Mouse (Mus musculus) forebrain, embryonic 14.5 days (tissue): ENCODE results near the gene Dlg2. TPM values are rescaled to one million over a fixed set of nuclear protein-coding genes. Genes with fewer than 3 reads are reported as not detected.

Source experiments
- ATAC-seq: fragments of 200-750 bp; cut with Nextera tagmentation; 2 replicates; pipeline ENCODE4 v1.8.0; 2017; ENCODE audit warnings: mild to moderate bottlenecking, moderate library complexity
- DNase-seq: peaks from one replicate; pipeline ENCODE4 v3.0.0-alpha.2; 2015; ENCODE audit warnings: low spot score
- H3K27ac ChIP-seq: fragments of 300-500 bp; sonication (generic); 2 replicates; pipeline ENCODE4 v1.5.1; 2014; ENCODE audit warnings: low read depth, mild to moderate bottlenecking, control low read depth, low read length, moderate library complexity
- H3K27me3 ChIP-seq: fragments of 300-500 bp; sonication (generic); replicated peaks from 2 replicates; pipeline ENCODE4 v1.6.1; 2014; ENCODE audit warnings: low read length, control low read depth, mixed read lengths; ENCODE audit not compliant: control insufficient read depth, insufficient read depth
- H3K36me3 ChIP-seq: fragments of 300-500 bp; sonication (generic); 2 replicates; pipeline ENCODE4 v1.6.1; 2014; ENCODE audit warnings: low read length, control low read depth; ENCODE audit not compliant: control insufficient read depth, insufficient read depth
- H3K4me1 ChIP-seq: fragments of 300-500 bp; sonication (generic); 2 replicates; pipeline ENCODE4 v1.6.1; 2014; ENCODE audit warnings: antibody characterized with exemption, low read length, control low read depth; ENCODE audit not compliant: control insufficient read depth, insufficient read depth
- H3K4me2 ChIP-seq: fragments of 300-500 bp; sonication (generic); 2 replicates; pipeline ENCODE4 v1.6.1; 2014; ENCODE audit warnings: mild to moderate bottlenecking, control low read depth, low read length
- H3K4me3 ChIP-seq: fragments of 300-500 bp; sonication (generic); 2 replicates; pipeline ENCODE4 v1.5.1; 2014; ENCODE audit warnings: low read depth, low read length, control low read depth
- H3K9ac ChIP-seq: fragments of 300-500 bp; sonication (generic); 2 replicates; pipeline ENCODE4 v1.6.1; 2014; ENCODE audit warnings: mild to moderate bottlenecking, low read length, control low read depth, moderate library complexity
- H3K9me3 ChIP-seq: fragments of 300-500 bp; sonication (generic); replicated peaks from 2 replicates; pipeline ENCODE4 v1.6.1; 2016; ENCODE audit warnings: low read length, control low read depth, mixed read lengths; ENCODE audit not compliant: control insufficient read depth
- WGBS: fragments of 180-500 bp; shearing (Covaris S2); extraction: QIAGEN DNeasy Blood & Tissue Kit; methylation state at CpG from one replicate; pipeline ENCODE4 v1.1.7; 2014; 5-methylcytosine and 5-hydroxymethylcytosine counted together
- polyA plus RNA-seq: library from polyadenylated mRNA; unstranded; fragments of >200 nt; fragmentation: Nextera tagmentation; extraction: Ambion mirVana; gene quantifications from 2 replicates; pipeline ENCODE4 v1.2.1, GENCODE M21; 2014

The Dlg2 gene
- polyA plus RNA-seq, 1 experiment from 2014 or later = 17.9 TPM

DNA sequence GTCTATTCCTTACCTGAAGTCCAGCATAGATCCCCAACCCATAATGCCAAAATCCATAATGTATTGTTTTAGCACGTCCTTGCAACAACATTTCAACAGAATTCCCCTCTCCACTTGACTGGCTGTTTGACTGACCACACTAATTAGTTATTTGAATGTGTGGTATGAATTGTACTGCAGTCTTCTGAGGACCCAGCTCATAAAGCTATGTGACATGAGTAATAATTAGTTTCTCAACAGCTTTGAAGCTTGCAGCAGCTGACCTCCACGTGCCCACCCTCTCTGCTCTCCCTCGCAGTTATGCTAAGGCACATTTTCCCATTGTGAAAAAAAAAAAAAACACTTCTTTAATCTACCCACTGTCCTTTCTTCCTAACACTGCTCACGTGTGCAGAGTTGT, 1590.4 kb downstream of the Dlg2 start:
- 52% methylated on average over 4 of the region's 4 CpGs for WGBS
- H3K9me3 ChIP-seq = no peaks in the 10 kb centered on the region
- H3K27ac ChIP-seq = no peak overlapping the region
- no peak overlapping the region for H3K4me2 ChIP-seq
- H3K27me3 ChIP-seq = no peaks in the 10 kb centered on the region
- H3K4me3 ChIP-seq = no peak overlapping the region
- no peaks in the 10 kb centered on the region for H3K4me1 ChIP-seq
- H3K9ac ChIP-seq = no peak overlapping the region
- H3K36me3 ChIP-seq = no peaks in the 10 kb centered on the region
- ATAC-seq (peak; percentile 52; the same call in 1 of the 2 replicates), DNase-seq (no peak)

DNA sequence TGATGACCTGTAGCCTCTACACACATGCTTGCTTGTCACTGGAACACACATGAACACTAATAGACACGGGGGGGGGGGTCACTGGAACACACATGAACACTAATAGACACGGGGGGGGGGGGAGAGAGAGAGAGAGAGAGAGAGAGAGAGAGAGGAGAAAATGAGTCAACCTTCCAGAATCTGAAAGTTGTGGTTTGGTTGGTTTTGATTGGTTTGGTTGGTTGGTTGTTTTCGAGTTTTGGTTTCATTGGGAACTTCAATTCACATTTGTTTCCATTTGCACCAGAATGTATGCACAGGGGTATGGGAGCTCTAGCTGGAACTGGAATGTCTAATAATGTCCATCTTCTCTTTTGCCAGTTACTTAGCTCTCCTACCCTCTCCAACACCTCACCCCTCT, 1611.0 kb downstream of the Dlg2 start:
- 60% methylated on average over 2 of the region's 3 CpGs for WGBS

DNA sequence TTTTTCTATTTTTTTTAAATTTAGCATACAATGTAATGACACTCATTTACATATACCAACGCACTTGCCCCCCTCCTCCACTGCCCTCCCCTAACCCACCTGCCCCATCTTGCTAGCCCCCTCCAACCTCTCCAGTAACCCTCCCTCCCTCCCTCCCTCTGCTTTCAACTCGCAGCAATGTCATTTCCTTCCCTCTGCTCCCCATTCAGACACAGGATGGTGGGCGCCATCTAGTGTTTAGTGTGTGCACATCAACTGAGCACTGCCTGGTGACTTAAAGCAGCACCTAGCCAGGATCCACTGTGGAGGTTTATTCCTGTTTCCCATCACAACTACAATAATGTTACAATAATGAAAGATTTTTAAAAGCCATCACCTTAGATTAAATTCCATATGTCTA, 1617.4 kb downstream of the Dlg2 start:
- no peak overlapping the region for H3K27ac ChIP-seq
- no peaks in the 10 kb centered on the region for H3K4me1 ChIP-seq
- no peaks in the 10 kb centered on the region for H3K9me3 ChIP-seq
- no peaks in the 10 kb centered on the region for H3K27me3 ChIP-seq
- no peak overlapping the region for H3K9ac ChIP-seq
- no peak overlapping the region for H3K4me2 ChIP-seq
- DNase-seq (peak; percentile 89), ATAC-seq (peak; percentile 90)
- H3K36me3 ChIP-seq = no peaks in the 10 kb centered on the region
- 0% methylated on average over 3 of the region's 3 CpGs for WGBS
- H3K4me3 ChIP-seq = no peak overlapping the region

More for the DNA sequence above, 1611.0 kb downstream of the Dlg2 start:
- H3K9me3 ChIP-seq = no peaks in the 10 kb centered on the region
- H3K4me1 ChIP-seq = no peaks in the 10 kb centered on the region
- DNase-seq = no peak
- H3K27me3 ChIP-seq = no peaks in the 10 kb centered on the region
- H3K36me3 ChIP-seq = no peaks in the 10 kb centered on the region
- no peak overlapping the region for H3K4me3 ChIP-seq
- no peak overlapping the region for H3K9ac ChIP-seq
- H3K27ac ChIP-seq = no peak overlapping the region
- ATAC-seq = no peak
- no peak overlapping the region for H3K4me2 ChIP-seq

DNA sequence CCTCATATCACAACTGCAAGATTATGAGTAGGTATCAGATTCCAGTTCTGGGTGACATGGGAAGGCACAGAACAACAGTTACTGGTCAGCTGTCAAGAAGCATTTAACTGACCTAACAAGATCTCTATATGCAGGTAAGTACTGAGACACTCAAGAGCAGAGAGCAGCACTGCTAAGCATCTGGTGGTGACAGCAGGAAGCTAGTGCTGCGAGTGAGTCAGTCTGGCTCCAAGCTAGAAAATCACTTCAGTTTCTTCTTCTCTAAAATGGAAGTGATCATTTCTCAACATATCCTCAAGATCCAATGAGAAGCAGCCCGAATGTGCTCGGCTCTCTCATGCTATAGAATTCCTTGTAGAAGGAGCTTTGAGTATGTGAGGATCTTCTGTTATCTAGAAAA, 1618.7 kb downstream of the Dlg2 start:
- Histone ChIP-seq H3K36me3 (no peaks in the 10 kb centered on the region), H3K4me3 (no peak overlapping the region), H3K4me2 (no peak overlapping the region), H3K27me3 (no peaks in the 10 kb centered on the region), H3K4me1 (no peaks in the 10 kb centered on the region), H3K9me3 (no peaks in the 10 kb centered on the region), H3K9ac (no peak overlapping the region), H3K27ac (no peak overlapping the region)
- no peak for DNase-seq
- no peak for ATAC-seq
- WGBS = 71% methylated on average over 3 of the region's 3 CpGs

DNA sequence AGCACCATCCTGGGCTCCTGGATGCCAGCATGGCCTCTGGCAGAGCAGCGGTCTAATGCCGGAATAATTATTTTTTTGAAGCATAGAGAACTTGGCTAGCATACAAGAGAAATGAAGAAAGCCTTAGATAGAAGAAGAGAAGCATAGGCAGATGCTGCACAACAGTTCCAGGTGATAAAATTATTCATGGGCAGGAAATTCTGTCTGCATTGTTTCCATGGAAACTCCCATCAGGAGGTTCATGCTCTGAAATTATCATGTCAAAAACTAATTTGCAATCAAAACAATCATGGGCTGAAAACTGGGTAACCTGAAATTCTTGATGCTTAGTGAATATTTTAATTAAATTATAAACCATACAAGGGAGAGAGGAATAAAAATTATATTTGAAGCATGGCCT, 1624.4 kb downstream of the Dlg2 start:
- Histone ChIP-seq H3K4me3 (no peak overlapping the region), H3K27ac (peak overlapping the region; percentile 14; the same call in 1 of the 2 replicates), H3K4me1 (no peaks in the 10 kb centered on the region), H3K9me3 (no peaks in the 10 kb centered on the region), H3K9ac (no peak overlapping the region), H3K27me3 (no peaks in the 10 kb centered on the region), H3K4me2 (no peak overlapping the region), H3K36me3 (no peaks in the 10 kb centered on the region)
- ATAC-seq (no peak), DNase-seq (peak; percentile 57)
- WGBS = 79% methylated on average over 2 of the region's 2 CpGs

DNA sequence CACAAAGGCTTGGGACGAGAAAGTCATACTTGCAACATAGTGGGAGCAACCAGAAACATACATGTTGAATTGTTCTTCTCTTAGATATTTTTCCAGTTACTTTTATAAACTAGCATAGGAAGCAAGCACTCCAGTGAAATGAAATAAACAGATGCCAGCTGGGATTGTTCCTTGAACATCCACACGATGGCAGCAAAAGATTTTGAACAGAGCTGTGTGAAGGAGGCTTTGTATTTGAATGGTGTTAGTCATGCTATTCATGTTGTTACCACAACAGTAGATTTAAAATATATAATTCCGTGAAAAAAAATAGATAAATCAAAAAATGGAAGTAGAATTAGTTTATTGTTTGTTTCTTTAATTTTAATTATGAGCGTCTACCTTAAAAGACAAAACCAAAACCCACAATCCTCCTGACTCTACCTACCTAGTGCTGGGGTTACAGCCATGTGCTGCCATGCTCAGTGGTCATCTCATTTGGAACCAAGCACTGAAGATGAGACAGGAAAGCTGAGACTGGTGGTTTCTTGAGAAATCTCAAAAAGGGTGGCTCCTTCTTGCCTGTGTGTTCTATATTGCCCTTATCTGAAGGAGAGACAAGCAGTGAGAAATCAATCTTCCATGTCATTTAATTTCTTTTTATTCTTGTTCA, 1626.5 kb downstream of the Dlg2 start:
- DNase-seq (peak; percentile 87), ATAC-seq (peak; percentile 90)
- Histone ChIP-seq H3K4me3 (no peak overlapping the region), H3K27ac (no peak overlapping the region), H3K9ac (no peak overlapping the region), H3K4me2 (no peak overlapping the region), H3K27me3 (no peaks in the 10 kb centered on the region), H3K9me3 (no peaks in the 10 kb centered on the region), H3K4me1 (no peaks in the 10 kb centered on the region), H3K36me3 (no peaks in the 10 kb centered on the region)
- 23% methylated on average over 4 of the region's 4 CpGs for WGBS

DNA sequence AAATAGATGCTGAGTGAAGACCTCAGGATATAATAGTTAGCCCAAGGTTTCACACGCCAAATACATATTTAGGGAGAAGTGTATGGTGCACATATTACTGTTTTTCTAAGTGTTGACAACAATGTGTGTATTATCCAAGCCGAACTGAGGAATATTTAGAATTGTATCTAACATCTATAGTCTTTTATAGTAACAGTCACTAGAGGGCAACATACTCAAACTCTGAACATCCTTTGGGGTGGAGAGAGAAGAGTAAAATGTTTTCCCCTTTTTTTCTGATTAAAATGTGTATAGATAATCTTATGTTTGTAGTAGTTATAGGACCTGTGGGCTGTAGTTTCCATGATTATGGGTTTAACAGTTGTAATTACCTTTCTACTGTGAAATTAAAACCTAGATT, 1629.0 kb downstream of the Dlg2 start:
- Histone ChIP-seq H3K27me3 (no peaks in the 10 kb centered on the region), H3K27ac (no peak overlapping the region), H3K4me2 (no peak overlapping the region), H3K9me3 (no peaks in the 10 kb centered on the region), H3K4me3 (no peak overlapping the region), H3K9ac (no peak overlapping the region), H3K36me3 (no peaks in the 10 kb centered on the region), H3K4me1 (no peaks in the 10 kb centered on the region)
- WGBS = 35% methylated on average over 2 of the region's 2 CpGs
- DNase-seq (peak; percentile 84), ATAC-seq (peak; percentile 35)

DNA sequence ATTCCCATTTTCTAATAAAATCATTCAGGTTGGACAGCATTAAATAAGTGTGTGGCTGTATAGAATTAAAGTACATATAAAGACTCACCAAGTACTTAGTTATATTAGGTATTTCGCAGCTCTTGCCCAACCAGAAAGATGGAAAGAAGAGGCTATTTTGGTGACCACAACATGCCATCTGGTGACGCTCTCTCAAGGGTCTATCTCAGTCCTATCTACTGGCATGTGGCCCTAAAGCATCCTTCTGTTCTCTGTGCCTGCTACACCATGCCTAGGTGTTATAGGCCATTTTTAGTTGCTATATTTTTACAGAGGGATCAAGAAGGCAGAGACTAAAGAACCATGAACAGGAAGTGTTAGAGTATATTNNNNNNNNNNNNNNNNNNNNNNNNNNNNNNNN, 1629.5 kb downstream of the Dlg2 start:
- 91% methylated on average over 2 of the region's 2 CpGs for whole genome bisulfite sequencing
- no peak for ATAC-seq

DNA sequence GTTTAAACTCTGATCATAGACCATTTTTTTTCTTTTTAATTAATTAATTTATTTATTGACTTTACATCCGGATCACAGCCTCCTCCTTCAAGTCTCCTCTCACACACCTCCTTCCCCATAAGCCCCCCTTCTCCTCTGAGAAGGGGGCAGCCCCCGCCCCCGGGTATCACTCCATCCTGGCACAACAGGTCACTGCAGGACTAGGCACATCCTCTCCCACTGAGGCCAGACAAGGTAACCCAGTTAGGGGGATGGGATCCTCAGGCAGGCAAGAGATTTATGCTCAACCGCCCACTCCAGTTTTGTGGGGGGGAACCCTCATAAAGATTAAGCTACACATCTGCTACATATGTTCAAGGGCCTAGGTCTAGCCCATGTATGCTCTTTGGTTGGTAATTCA, 1636.6 kb downstream of the Dlg2 start:
- H3K4me1 ChIP-seq = no peaks in the 10 kb centered on the region
- H3K9ac ChIP-seq = no peak overlapping the region
- H3K36me3 ChIP-seq = no peaks in the 10 kb centered on the region
- ATAC-seq = no peak
- no peak overlapping the region for H3K4me3 ChIP-seq
- no peak for DNase-seq
- H3K9me3 ChIP-seq = no peaks in the 10 kb centered on the region
- H3K27ac ChIP-seq = no peak overlapping the region
- no peaks in the 10 kb centered on the region for H3K27me3 ChIP-seq
- H3K4me2 ChIP-seq = no peak overlapping the region
- WGBS = 96% methylated on average over 4 of the region's 4 CpGs

More for the DNA sequence above, 1629.5 kb downstream of the Dlg2 start:
- no peak overlapping the region for H3K4me3 ChIP-seq
- no peak for DNase-seq
- H3K4me1 ChIP-seq = no peaks in the 10 kb centered on the region
- no peak overlapping the region for H3K9ac ChIP-seq
- no peak overlapping the region for H3K27ac ChIP-seq
- H3K4me2 ChIP-seq = no peak overlapping the region
- no peaks in the 10 kb centered on the region for H3K36me3 ChIP-seq
- no peaks in the 10 kb centered on the region for H3K9me3 ChIP-seq
- H3K27me3 ChIP-seq = no peaks in the 10 kb centered on the region
